Mouse (Mus musculus) layer of hippocampus, adult 18-20 months (tissue): Measurements from ENCODE around the gene B4galt3. TPM values are rescaled to one million over a fixed set of nuclear protein-coding genes. Genes with fewer than 3 reads are reported as not detected.

ENCODE experiments used
- total RNA-seq, 2 experiments: library from RNA; stranded (reverse); gene quantifications; 2 replicates each; pipeline ENCODE4 v1.2.3; 2021

Gene B4galt3
- total RNA-seq, 2 experiments from 2014 or later: 71.0 to 71.4 TPM

Other genes starting within 250 kb of the B4galt3 start
- gene Fcgr3, start 205.4 kb upstream of the B4galt3 start, total RNA-seq: 10 to 100 TPM in 1 of 2 experiments, 1 to 10 TPM in 1; 9.9 to 12.5 TPM
- gene Cfap126, start 156.4 kb upstream of the B4galt3 start, total RNA-seq: 1 to 10 TPM; 1.5 to 2.0 TPM
- 100 to 1,000 TPM; 181 to 187 TPM for gene Sdhc, start 119.7 kb upstream of the B4galt3 start, total RNA-seq
- gene Mpz, start 119.6 kb upstream of the B4galt3 start, total RNA-seq: not detected
- gene Pcp4l1, start 74.1 kb upstream of the B4galt3 start, total RNA-seq: 10 to 100 TPM; 47.5 to 47.7 TPM
- under 1 TPM in 1 of 2 experiments, not detected in 1; 0.17 TPM for gene Nr1i3, start 56.4 kb upstream of the B4galt3 start, total RNA-seq
- 10 to 100 TPM; 71.6 to 77.6 TPM for gene Tomm40l, start 47.8 kb upstream of the B4galt3 start, total RNA-seq
- gene Apoa2, start 45.3 kb upstream of the B4galt3 start, total RNA-seq: 1 to 10 TPM; 2.2 to 3.1 TPM
- 10 to 100 TPM; 16.3 to 20.8 TPM for gene Fcer1g, start 36.0 kb upstream of the B4galt3 start, total RNA-seq
- 10 to 100 TPM; 10.9 to 11.9 TPM for gene Adamts4, start 19.9 kb upstream of the B4galt3 start, total RNA-seq
- 100 to 1,000 TPM; 270 to 277 TPM for gene Ndufs2, start 18.9 kb upstream of the B4galt3 start, total RNA-seq
- gene Ppox, start 10.9 kb downstream of the B4galt3 start, total RNA-seq: 10 to 100 TPM; 23.2 to 25.3 TPM
- 10 to 100 TPM; 60.9 to 61.3 TPM for gene Usp21, start 17.7 kb downstream of the B4galt3 start, total RNA-seq
- gene Ufc1, start 24.7 kb downstream of the B4galt3 start, total RNA-seq: 100 to 1,000 TPM in 1 of 2 experiments, 10 to 100 TPM in 1; 99.7 to 108 TPM
- 10 to 100 TPM; 40.1 to 40.5 TPM for gene Dedd, start 58.8 kb downstream of the B4galt3 start, total RNA-seq
- gene Nit1, start 75.3 kb downstream of the B4galt3 start, total RNA-seq: 10 to 100 TPM; 40.9 to 41.5 TPM
- 100 to 1,000 TPM; 177 to 190 TPM for gene Pfdn2, start 75.3 kb downstream of the B4galt3 start, total RNA-seq
- 1 to 10 TPM; 6.0 to 6.1 TPM for gene Klhdc9, start 90.5 kb downstream of the B4galt3 start, total RNA-seq
- gene Nectin4, start 99.8 kb downstream of the B4galt3 start, total RNA-seq: 1 to 10 TPM; 6.3 to 6.7 TPM
- gene Arhgap30, start 118.6 kb downstream of the B4galt3 start, total RNA-seq: 1 to 10 TPM; 1.9 TPM
- gene Usf1, start 141.0 kb downstream of the B4galt3 start, total RNA-seq: 100 to 1,000 TPM; 133 to 142 TPM
- 1 to 10 TPM; 3.9 to 7.1 TPM for gene Tstd1, start 148.5 kb downstream of the B4galt3 start, total RNA-seq
- 1 to 10 TPM; 4.4 to 5.6 TPM for gene F11r, start 167.2 kb downstream of the B4galt3 start, total RNA-seq
- 1 to 10 TPM; 6.9 to 7.3 TPM for gene Alyref2, start 233.2 kb downstream of the B4galt3 start, total RNA-seq